Mouse (Mus musculus) natural killer cell, adult 2 months (primary cell): ENCODE data around the gene Pde4dip.

Experiments
- DNase-seq, 2 experiments: peaks; one replicate each; pipeline ENCODE4 v3.0.0; 2022; ENCODE audit warnings: low spot score in 2 of 2

Gene Pde4dip

DNA sequence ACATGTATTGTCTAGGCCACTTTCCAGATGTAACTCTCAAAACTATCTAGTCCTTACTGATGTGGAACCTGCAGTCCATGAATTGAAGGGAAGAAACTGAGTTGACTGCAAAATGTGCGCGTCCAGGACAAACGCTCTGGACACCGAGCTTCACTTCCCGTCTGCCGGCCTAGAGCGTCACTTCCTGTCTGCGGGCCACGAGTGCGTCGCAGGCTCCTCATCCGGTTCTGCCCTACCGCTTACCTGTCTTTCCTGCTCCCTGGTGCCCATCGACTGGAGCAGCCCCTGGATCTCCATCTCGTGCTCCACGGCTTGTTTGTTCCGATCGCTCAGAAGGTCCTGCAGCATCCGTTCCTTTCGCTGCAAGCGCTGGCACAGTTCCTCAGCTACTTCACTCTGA is 136.9 kb downstream of the Pde4dip start:
- no peak for DNase-seq

DNA sequence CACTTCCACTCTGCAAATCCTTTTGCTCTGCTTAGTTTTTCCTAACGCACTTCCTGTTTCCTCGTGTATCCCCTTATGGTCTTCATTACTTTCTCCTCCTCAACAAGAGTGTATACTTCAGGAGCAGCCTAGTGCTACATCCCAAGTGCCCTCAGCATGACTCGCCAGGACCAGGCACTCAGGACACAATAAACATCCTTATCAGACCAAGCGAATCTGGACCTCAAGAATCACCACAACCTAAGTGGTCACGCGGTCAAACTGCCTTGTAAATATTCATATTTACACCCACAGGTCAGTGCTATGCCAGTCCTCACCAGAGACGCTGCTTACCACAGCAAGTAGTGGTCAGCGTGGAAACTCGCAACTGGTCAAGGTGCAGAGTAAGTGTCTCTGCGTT is 139.7 kb downstream of the Pde4dip start:
- no peak for DNase-seq

GRCm38 (mm10) chr3:97742841-97743240 is 145.7 kb downstream of the Pde4dip start:
- no peak for DNase-seq

GRCm38 (mm10) chr3:97735575-97735974 is 152.9 kb downstream of the Pde4dip start:
- no peak for DNase-seq

DNA sequence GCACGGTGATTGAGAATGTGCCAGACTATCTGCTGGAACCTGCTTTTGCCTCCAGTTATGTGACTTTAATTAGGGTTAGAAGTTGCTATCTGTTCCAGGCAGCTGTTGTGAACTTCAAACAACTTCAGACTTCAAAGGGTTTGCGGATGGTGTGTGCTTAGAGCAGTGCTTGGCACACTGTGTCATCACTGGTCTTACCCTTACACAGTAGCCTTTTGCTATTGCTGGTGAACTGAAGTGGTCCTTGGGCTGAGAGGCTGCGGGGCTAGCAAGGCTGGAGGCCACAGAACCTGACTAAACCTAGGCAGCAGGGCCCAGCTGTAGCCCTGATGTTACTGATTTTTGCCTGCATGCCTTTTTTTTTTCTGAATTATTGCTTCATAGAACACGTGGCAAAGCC is 154.2 kb downstream of the Pde4dip start:
- DNase-seq: no peak

DNA sequence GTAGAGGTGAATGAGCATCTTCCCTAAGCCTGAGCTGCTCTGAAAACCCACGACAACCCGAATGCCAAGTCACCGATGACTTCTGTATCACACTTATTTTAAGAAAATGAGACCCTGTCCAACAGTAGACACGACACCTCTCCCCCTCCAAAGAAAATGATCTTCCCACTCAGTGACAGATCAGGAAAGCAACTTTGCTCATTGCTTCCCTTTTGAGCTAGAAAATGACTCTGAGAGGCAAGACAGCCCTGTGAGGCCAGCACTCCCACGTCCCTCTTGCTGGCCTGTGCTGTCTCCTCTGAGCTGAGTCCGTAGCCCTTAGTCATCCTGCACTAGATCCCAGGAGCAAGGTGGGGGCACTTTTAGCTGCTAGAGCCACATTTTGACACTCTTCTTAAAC is 155.9 kb downstream of the Pde4dip start:
- no peak for DNase-seq

GRCm38 (mm10) chr3:97730624-97731023 is 157.9 kb downstream of the Pde4dip start:
- no peak for DNase-seq

DNA sequence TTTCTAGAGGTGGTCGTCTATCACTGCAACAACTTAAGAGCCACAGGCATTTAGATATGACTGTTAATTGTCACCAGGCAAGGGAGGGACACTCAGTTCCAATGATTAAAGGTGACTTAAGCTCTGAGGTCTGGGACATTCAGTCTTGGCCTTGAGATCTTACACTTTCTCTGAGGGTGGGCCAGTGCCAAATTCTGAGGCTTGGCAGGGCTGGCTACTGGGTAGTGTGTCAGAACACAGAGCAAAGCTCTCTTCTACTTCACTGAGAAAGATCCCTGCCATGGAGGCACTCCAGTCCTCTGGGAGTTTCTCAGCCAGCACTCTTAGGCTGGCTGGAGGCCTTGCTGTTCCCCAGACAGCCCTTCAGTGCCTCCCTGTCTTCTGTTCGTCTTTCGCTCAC is 158.4 kb downstream of the Pde4dip start:
- DNase-seq: no peak

- DNase-seq: no peak
These were observed 160.7 kb downstream of the Pde4dip start for GRCm38 (mm10) chr3:97727801-97728200.

DNA sequence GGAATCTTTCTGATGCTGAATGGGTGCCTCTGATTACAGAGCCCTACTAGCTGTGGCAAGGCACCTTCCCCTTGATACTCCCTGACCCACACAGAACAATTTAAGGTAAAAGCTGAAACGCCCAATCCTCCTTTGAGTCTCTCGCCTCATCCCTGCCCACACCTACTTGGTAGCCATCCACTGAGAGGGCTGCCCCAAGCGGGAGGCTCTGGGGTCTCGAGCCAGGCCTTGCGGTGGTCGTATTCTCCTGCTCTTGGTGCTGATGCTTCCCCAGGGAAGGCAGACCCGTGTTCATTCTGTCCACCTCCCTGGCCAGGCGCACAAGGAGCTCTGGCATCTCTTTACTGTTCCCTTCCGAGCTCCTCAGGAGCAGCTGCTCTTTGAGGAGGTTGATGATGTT is 169.4 kb downstream of the Pde4dip start:
- no peak for DNase-seq

DNA sequence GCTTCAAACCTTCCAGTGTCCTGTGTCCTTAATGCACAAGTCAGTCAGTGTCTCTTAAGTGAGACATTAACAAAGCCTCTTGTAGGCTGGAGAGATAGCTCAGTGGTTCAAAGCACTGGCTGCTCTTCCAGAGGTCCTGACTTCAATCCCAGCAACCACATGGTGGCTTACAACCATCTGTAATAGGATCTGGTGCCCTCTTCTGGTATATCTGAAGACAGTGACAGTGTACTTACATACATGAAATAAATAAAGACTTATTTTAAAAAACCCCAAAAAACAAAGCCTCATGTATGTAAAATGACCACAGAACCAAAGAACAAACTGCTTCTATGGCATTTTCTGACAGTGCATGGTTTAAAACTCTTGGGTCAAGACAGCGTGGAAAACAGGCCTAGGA is 172.6 kb downstream of the Pde4dip start:
- DNase-seq: no peak

GRCm38 (mm10) chr3:97710881-97711280 is 177.6 kb downstream of the Pde4dip start:
- no peak for DNase-seq

DNA sequence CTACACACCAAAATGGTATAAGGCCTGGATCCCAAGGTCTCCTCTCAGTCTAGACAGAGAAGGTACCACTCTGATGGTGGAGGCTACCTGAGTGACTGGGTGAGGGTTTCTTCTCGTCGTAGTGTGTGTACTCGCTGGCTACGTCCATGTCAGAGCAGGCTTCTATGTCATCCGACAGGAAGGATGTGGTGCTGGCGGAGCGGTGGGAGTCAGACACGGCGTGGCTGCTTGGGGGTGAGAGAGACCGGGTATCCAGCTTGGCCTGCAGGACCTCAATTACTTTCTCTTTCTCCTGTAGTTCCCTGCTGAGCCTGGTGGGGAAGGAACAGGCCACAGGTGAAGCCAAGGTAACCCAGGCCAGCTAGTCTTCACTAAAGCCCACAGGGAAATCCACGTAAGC is 178.4 kb downstream of the Pde4dip start:
- DNase-seq: no peak

DNA sequence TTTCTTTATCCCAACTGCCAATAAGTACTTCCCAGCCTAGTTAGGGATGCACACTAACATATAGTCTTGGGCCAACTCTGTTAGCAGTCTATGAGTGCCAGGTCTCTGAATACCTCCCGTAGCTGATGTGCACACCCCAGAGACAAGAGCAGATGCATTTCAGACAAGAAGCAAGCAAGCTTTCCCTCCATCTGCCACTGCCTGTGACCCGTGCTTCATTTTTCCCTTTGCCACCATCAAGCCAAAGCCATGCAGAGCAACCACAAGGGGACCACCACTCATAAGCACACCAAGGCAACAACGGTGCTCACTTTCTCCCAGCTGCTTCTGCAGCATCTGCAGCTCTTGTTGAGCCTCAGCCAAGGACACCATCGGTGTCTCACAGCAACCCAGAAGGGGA is 181.9 kb downstream of the Pde4dip start:
- no peak for DNase-seq

DNA sequence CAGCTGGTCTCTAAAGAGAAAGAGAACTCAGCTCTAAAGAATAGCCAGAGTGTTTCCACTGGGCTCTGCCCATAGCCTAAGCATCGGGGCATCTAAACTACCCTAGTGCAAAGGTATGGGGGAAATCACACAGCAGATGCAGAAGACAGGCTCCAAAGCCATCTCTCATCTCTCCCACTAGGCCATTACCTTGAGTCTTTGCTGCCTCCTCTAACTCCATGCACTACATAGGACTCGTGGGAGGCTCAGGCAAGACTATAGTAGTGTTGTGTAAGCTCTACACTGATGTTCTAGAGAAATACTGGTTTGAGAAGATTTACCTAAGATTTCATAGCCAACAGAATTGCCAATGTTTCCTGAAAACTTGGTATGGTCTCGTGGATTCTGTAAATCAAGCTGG is 183.0 kb downstream of the Pde4dip start:
- DNase-seq: no peak

- no peak for DNase-seq
These were observed 185.9 kb downstream of the Pde4dip start for GRCm38 (mm10) chr3:97702448-97703080.

DNA sequence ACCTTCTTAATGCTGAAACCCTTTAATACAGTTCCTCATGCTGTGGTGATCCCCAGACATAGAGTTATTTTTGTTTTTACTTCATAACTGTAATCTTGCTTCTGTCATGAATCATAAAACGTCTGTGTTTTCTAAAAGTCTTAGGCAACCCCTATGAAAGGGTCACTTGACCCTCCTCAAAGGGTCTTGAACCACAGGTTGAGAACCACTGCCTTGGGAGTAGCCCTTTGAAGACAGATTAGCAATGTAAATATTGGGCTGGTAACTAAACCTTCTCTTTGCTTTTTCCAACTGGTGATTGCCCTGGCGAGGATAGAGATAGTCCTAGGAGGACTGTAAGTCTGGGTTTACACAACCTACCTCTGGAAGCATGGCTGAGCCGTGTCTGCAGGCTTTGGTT is 187.3 kb downstream of the Pde4dip start:
- no peak for DNase-seq

- no peak for DNase-seq
These were observed 189.4 kb downstream of the Pde4dip start for GRCm38 (mm10) chr3:97699061-97699460.

- DNase-seq: no peak
These were observed 191.2 kb downstream of the Pde4dip start for GRCm38 (mm10) chr3:97697291-97697690.

DNA sequence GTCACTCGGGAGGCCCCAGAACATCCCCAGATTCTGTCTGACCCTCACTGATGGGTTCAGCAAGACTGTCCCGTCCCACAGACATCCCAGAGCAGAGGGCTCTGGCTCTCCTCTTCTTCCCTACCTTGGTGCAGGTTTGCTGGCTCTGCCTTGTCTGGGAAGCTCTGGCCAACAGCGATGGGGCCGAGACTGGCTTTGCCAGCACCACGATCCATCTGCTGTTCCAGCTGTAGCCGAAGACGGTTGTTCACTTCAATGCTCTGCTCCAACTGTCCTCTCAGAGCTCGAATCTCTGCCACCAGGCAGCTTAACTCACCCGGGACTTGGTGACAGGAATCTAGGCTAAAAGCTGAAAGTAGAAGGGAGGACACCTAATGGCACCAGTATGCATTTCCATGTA is 191.6 kb downstream of the Pde4dip start:
- DNase-seq: no peak

GRCm38 (mm10) chr3:97693806-97694205 is 194.7 kb downstream of the Pde4dip start:
- no peak for DNase-seq

DNA sequence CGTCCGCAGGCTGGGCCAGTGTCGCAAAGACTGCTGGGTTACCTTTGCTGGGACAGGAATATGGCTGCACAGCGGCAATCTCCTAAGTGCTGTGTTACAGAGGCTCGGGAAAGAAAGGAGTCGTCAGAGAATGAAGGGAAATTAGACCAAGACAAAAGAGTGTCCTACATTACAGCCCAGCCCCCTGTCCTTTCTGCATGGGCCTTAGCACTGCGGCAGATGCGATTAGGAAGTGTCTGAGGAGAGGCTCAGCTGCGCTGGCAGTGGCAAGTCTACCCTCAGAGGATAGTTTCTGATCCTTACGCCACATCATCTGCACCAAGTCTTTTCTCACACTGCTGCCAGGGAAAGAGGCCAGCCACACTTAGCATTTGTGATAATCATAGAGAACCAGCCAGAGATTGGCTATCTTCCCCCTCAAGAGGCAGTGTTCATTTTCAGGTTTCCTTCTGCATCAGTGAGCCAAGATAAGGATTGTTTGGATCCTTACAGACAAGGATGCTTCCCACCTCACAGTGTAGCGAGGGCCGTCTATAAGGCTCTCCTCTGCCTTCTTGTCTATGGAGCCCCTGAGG is 197.0 kb downstream of the Pde4dip start:
- no peak for DNase-seq

GRCm38 (mm10) chr3:97690590-97690989 is 197.9 kb downstream of the Pde4dip start:
- no peak for DNase-seq

DNA sequence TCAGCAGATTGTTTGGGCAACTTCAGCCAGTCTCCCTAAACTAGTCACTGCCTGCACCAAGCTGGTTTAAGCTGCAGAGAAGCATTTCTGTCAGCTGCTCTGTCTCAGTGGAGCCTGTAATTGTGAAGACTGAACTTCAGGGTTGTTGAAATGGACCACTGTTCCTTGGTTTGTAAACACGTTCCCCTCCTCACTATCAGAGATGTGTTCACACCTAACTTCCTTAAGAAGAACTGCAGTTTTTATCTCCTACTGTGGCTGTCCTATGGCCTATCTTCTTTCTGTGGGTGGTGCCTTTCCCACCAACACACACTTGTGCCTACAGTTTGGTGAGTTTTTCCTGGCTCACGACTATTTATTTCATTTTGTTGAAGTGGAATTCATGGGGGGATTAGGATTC is 199.2 kb downstream of the Pde4dip start:
- DNase-seq: no peak
